Mouse (Mus musculus): Measurements from ENCODE around the gene Psd.

DNA sequence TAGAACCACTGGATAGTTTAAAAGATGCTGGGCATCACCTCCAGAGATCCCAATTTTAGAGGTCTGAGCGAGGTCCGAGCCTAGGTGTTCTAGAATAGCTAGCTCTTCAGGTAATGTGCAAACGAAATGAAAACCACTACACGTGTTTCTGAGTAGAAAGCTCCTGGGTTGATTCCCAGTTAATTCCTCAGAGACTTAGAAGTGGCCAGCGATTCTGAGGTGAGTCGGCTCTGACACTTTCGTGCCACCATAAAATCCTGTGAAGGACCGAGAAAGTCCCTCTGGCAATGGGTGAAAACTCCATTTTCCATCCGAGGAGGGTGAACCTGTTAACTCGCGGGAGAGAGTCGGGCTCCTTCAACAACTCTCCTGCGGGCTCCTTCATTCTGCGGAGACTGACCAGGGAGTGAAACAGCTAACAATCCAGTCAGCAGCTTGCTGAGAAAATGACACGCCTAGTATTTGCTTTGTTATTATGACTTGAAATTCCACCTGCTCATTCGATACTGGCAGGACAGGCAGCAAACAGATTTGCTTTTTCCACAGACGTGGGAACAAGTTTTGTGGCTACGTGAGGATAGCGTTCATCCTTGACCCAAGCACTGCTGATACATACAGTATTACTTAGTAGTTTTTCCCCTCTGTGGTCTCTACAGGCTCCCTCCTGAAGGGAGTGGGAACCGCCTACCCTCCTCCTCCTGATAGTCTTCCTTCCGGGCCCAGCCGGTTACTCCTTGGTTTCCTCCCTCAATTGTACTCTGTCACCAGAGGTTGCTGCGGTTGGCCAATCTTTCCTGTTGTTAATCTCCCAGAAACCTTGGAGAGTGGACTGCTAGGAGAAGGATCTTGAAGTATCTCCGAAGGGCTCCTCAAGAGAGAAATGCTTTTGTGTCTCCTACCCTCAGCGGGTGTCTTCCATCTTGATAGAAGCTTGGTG lies 30.7 kb upstream of the Psd start:
- no peak for TF ChIP-seq POLR2A (IDR thresholded peaks at IDR 0.05; ENCODE audit: low read depth, low read length)
- no peak for TF ChIP-seq CTCF (IDR thresholded peaks at IDR 0.05; ENCODE audit: extremely low read depth, insufficient read length, insufficient replicate concordance, low read depth, low read length)
